Mouse (Mus musculus) liver, embryonic 14.5 days (tissue): ENCODE results near the gene Utrn. TPM values are rescaled to one million over a fixed set of nuclear protein-coding genes. Genes with fewer than 3 reads are reported as not detected.

Source experiments
- ATAC-seq: fragments of 200-750 bp; cut with Nextera tagmentation; 2 replicates; pipeline ENCODE4 v1.8.0; 2017; ENCODE audit warnings: moderate number of reproducible peaks, mild to moderate bottlenecking, moderate library complexity; ENCODE audit not compliant: insufficient read depth
- DNase-seq, 3 experiments: peaks; one replicate each; pipeline ENCODE4 v3.0.0-alpha.2; 2012 to 2013; ENCODE audit warnings: low read depth in 3 of 3, low spot score in 3 of 3
- H3K27ac ChIP-seq: fragments of 300-500 bp; sonication (generic); 2 replicates; pipeline ENCODE4 v1.5.1; 2014; ENCODE audit warnings: moderate library complexity, mild to moderate bottlenecking, control low read depth, inconsistent platforms
- H3K27me3 ChIP-seq: fragments of 300-500 bp; sonication (generic); 2 replicates; pipeline ENCODE4 v1.6.1; 2014; ENCODE audit warnings: mild to moderate bottlenecking, low read length, moderate library complexity; ENCODE audit not compliant: control insufficient read depth, insufficient read depth
- H3K36me3 ChIP-seq: fragments of 300-500 bp; sonication (generic); replicated peaks from 2 replicates; pipeline ENCODE4 v1.6.1; 2014; ENCODE audit warnings: low read depth; ENCODE audit not compliant: control insufficient read depth, insufficient read depth
- H3K4me1 ChIP-seq, 2 experiments: fragments of 200-500 bp in 1 of 2; fragments of 300-500 bp in 1 of 2; sonication (generic) in 1 of 2; replicated peaks; 2 replicates each; pipeline ENCODE4 v1.6.1; 2012 to 2014; ENCODE audit warnings: antibody characterized with exemption in 1 of 2, inconsistent platforms in 1 of 2, low read length in 1 of 2; ENCODE audit not compliant: control insufficient read depth in 2 of 2, insufficient read depth in 2 of 2
- H3K4me2 ChIP-seq: fragments of 300-500 bp; sonication (generic); 2 replicates; pipeline ENCODE4 v1.6.1; 2014; ENCODE audit warnings: low read depth, mild to moderate bottlenecking, control low read depth, moderate library complexity
- H3K4me3 ChIP-seq, 2 experiments: fragments of 200-500 bp in 1 of 2; fragments of 300-500 bp in 1 of 2; sonication (generic) in 1 of 2; 2 replicates each; pipeline ENCODE4 v1.5.1; 2012 to 2014; ENCODE audit warnings: low read depth in 2 of 2, low read length in 2 of 2, mild to moderate bottlenecking in 2 of 2, control low read depth in 1 of 2, inconsistent platforms in 1 of 2, moderate library complexity in 1 of 2; ENCODE audit not compliant: insufficient read depth in 1 of 2
- H3K9ac ChIP-seq: fragments of 300-500 bp; sonication (generic); replicated peaks from 2 replicates; pipeline ENCODE4 v1.6.1; 2014; ENCODE audit warnings: mild to moderate bottlenecking, control low read depth, moderate library complexity
- H3K9me3 ChIP-seq: fragments of 300-500 bp; sonication (generic); 2 replicates; pipeline ENCODE4 v1.6.1; 2016; ENCODE audit warnings: low read length, mixed read lengths; ENCODE audit not compliant: control insufficient read depth
- CTCF ChIP-seq: IDR thresholded peaks from 2 replicates; pipeline ENCODE4 v1.5.1; 2016; ENCODE audit warnings: antibody characterized with exemption, low read depth, control low read depth
- EP300 ChIP-seq: IDR thresholded peaks from 2 replicates; pipeline ENCODE4 v1.6.1; 2016; ENCODE audit warnings: antibody characterized with exemption, low read depth
- WGBS: fragments of 180-500 bp; shearing (Covaris S2); extraction: QIAGEN DNeasy Blood & Tissue Kit; methylation state at CpG from one replicate; pipeline ENCODE4 v1.1.7; 2014; ENCODE audit not compliant: insufficient replicate concordance; 5-methylcytosine and 5-hydroxymethylcytosine counted together
- polyA plus RNA-seq, 2 experiments: library from polyadenylated mRNA; depleted of rRNA in 1 of 2; stranded (reverse) in 1 of 2; unstranded in 1 of 2; fragments of >200 nt; fragmentation: Nextera tagmentation in 1 of 2; extraction: Ambion mirVana in 1 of 2; gene quantifications; 2 replicates each; pipeline versions ENCODE4 v1.2.1 to v1.2.3; 2012 to 2014

Gene Utrn
- polyA plus RNA-seq, 2 experiments, result 2.7 to 4.4 TPM

- Histone ChIP-seq H3K27ac (no peak overlapping the region), H3K4me2 (no peak overlapping the region), H3K9me3 (no peaks in the 10 kb centered on the region), H3K4me3 (no peak overlapping the region), H3K9ac (no peak overlapping the region), H3K36me3 (no peaks in the 10 kb centered on the region), H3K27me3 (no peaks in the 10 kb centered on the region), H3K4me1 (no peaks in the 10 kb centered on the region; a peak in 1 of 4 replicates)
- TF ChIP-seq EP300, result no peak
- no peak for TF ChIP-seq CTCF
- DNase-seq (no peak), ATAC-seq (no peak)
- 18% methylated on average over 3 of the region's 3 CpGs for WGBS
Observed at GRCm38 (mm10) chr10:12518162-12518561, 351.0 kb downstream of the Utrn start.

- ATAC-seq, result no peak
- no peak overlapping the region for H3K4me3 ChIP-seq
- WGBS, result 48% methylated on average over 7 of the region's 7 CpGs
- no peak overlapping the region for H3K27ac ChIP-seq
- H3K4me2 ChIP-seq, result no peak overlapping the region
- no peaks in the 10 kb centered on the region for H3K9me3 ChIP-seq
- no peaks in the 10 kb centered on the region for H3K4me1 ChIP-seq
- H3K27me3 ChIP-seq, result no peaks in the 10 kb centered on the region
- DNase-seq, result no peak
- no peak overlapping the region for H3K9ac ChIP-seq
- TF ChIP-seq EP300, result no peak
- TF ChIP-seq CTCF, result no peak
- no peaks in the 10 kb centered on the region for H3K36me3 ChIP-seq
Observed at GRCm38 (mm10) chr10:12505568-12505967, 363.6 kb downstream of the Utrn start.

- DNase-seq, result no peak
- no peaks in the 10 kb centered on the region for H3K4me1 ChIP-seq
- H3K4me3 ChIP-seq, result no peak overlapping the region
- no peak overlapping the region for H3K27ac ChIP-seq
- no peaks in the 10 kb centered on the region for H3K36me3 ChIP-seq
- TF ChIP-seq EP300 (no peak), CTCF (no peak)
- 38% methylated on average over 5 of the region's 5 CpGs for WGBS
- no peak overlapping the region for H3K4me2 ChIP-seq
- H3K27me3 ChIP-seq, result no peaks in the 10 kb centered on the region
- no peaks in the 10 kb centered on the region for H3K9me3 ChIP-seq
- H3K9ac ChIP-seq, result no peak overlapping the region
- ATAC-seq, result no peak
Observed at GRCm38 (mm10) chr10:12500489-12500888, 368.7 kb downstream of the Utrn start.

- H3K36me3 ChIP-seq, result no peaks in the 10 kb centered on the region
- H3K4me2 ChIP-seq, result no peak overlapping the region
- H3K4me1 ChIP-seq, result no peaks in the 10 kb centered on the region
- WGBS, result 54% methylated on average over 8 of the region's 8 CpGs
- no peaks in the 10 kb centered on the region for H3K9me3 ChIP-seq
- H3K27me3 ChIP-seq, result no peaks in the 10 kb centered on the region
- H3K27ac ChIP-seq, result no peak overlapping the region
- no peak overlapping the region for H3K4me3 ChIP-seq
- no peak for TF ChIP-seq EP300
- TF ChIP-seq CTCF, result no peak
- no peak overlapping the region for H3K9ac ChIP-seq
- ATAC-seq (no peak), DNase-seq (no peak)
Observed at GRCm38 (mm10) chr10:12497555-12497954, 371.6 kb downstream of the Utrn start.

- Histone ChIP-seq H3K27ac (no peak overlapping the region), H3K4me2 (no peak overlapping the region), H3K4me3 (no peak overlapping the region), H3K27me3 (no peaks in the 10 kb centered on the region), H3K36me3 (no peaks in the 10 kb centered on the region), H3K9me3 (no peaks in the 10 kb centered on the region), H3K9ac (no peak overlapping the region), H3K4me1 (no peaks in the 10 kb centered on the region)
- ATAC-seq (no peak), DNase-seq (no peak)
- TF ChIP-seq CTCF, result no peak
- TF ChIP-seq EP300, result no peak
- 49% methylated on average over 4 of the region's 4 CpGs for WGBS
Observed at GRCm38 (mm10) chr10:12489551-12490177, 379.5 kb downstream of the Utrn start.
